Mouse (Mus musculus) limb, embryonic 13.5 days (tissue): ENCODE data around the gene Parvb. TPM values are rescaled to one million over a fixed set of nuclear protein-coding genes. Genes with fewer than 3 reads are reported as not detected.
"Not testable (repeated sequence)": the region's sequence is repeated elsewhere in the genome, so short reads cannot be mapped to it uniquely, and the experiment has no call there.

Source experiments
- ATAC-seq: fragments of 200-750 bp; cut with Nextera tagmentation; 2 replicates; pipeline ENCODE4 v1.8.0; 2017; ENCODE audit warnings: low read depth, moderate number of reproducible peaks, moderate TSS enrichment; ENCODE audit not compliant: low FRiP score
- H3K27ac ChIP-seq: fragments of 300-500 bp; sonication (generic); 2 replicates; pipeline ENCODE4 v1.5.1; 2015; ENCODE audit warnings: inconsistent platforms, mild to moderate bottlenecking, moderate library complexity
- H3K27me3 ChIP-seq: fragments of 300-500 bp; sonication (generic); 2 replicates; pipeline ENCODE4 v1.6.1; 2015; ENCODE audit warnings: mild to moderate bottlenecking, inconsistent platforms
- H3K36me3 ChIP-seq: fragments of 300-500 bp; sonication (generic); 2 replicates; pipeline ENCODE4 v1.6.1; 2015; ENCODE audit warnings: inconsistent platforms, mild to moderate bottlenecking, moderate library complexity
- H3K4me1 ChIP-seq: fragments of 300-500 bp; sonication (generic); 2 replicates; pipeline ENCODE4 v1.6.1; 2015; ENCODE audit warnings: inconsistent platforms
- H3K4me2 ChIP-seq: fragments of 300-500 bp; sonication (generic); replicated peaks from 2 replicates; pipeline ENCODE4 v1.6.1; 2015; ENCODE audit warnings: inconsistent platforms, mild to moderate bottlenecking, moderate library complexity
- H3K4me3 ChIP-seq: fragments of 300-500 bp; sonication (generic); 2 replicates; pipeline ENCODE4 v1.5.1; 2015; ENCODE audit warnings: moderate library complexity, mild to moderate bottlenecking, inconsistent platforms
- H3K9ac ChIP-seq: fragments of 300-500 bp; sonication (generic); 2 replicates; pipeline ENCODE4 v1.6.1; 2015; ENCODE audit warnings: mild to moderate bottlenecking, inconsistent platforms
- H3K9me3 ChIP-seq: fragments of 300-500 bp; sonication (generic); 2 replicates; pipeline ENCODE4 v1.6.1; 2016; ENCODE audit warnings: inconsistent platforms
- WGBS: fragments of 180-500 bp; shearing (Covaris S2); methylation state at CpG from one replicate; pipeline ENCODE4 v1.1.7; 2015; 5-methylcytosine and 5-hydroxymethylcytosine counted together
- polyA plus RNA-seq: library from polyadenylated mRNA; unstranded; fragments of >200 nt; fragmentation: Nextera tagmentation; extraction: Ambion mirVana; gene quantifications from 2 replicates; pipeline ENCODE4 v1.2.1, GENCODE M21; 2015

The Parvb gene
- polyA plus RNA-seq, 1 experiment from 2014 or later = 3.7 TPM

- WGBS = 80% methylated on average over 20 of the region's 20 CpGs
- Histone ChIP-seq H3K36me3 (no peaks in the 10 kb centered on the region), H3K4me3 (no peak overlapping the region), H3K9ac (no peak overlapping the region), H3K27me3 (no peaks in the 10 kb centered on the region), H3K4me2 (no peak overlapping the region), H3K9me3 (no peaks in the 10 kb centered on the region), H3K27ac (no peak overlapping the region), H3K4me1 (no peaks in the 10 kb centered on the region)
- no peak for ATAC-seq
Observed at GRCm38 (mm10) chr15:84282206-84283085, 50.6 kb downstream of the Parvb start.

GRCm38 (mm10) chr15:84284059-84284458, 52.2 kb downstream of the Parvb start:
- Histone ChIP-seq H3K27me3 (no peaks in the 10 kb centered on the region), H3K4me3 (no peak overlapping the region), H3K27ac (no peak overlapping the region), H3K36me3 (no peaks in the 10 kb centered on the region), H3K4me1 (no peaks in the 10 kb centered on the region), H3K9ac (no peak overlapping the region), H3K4me2 (no peak overlapping the region), H3K9me3 (no peaks in the 10 kb centered on the region)
- WGBS = 70% methylated on average over 5 of the region's 5 CpGs
- no peak for ATAC-seq

GRCm38 (mm10) chr15:84285453-84285852, 53.6 kb downstream of the Parvb start:
- Histone ChIP-seq H3K36me3 (no peaks in the 10 kb centered on the region), H3K9ac (no peak overlapping the region), H3K4me2 (no peak overlapping the region), H3K27ac (no peak overlapping the region), H3K27me3 (no peaks in the 10 kb centered on the region), H3K4me1 (no peaks in the 10 kb centered on the region), H3K4me3 (no peak overlapping the region), H3K9me3 (no peaks in the 10 kb centered on the region)
- 52% methylated on average over 7 of the region's 7 CpGs for WGBS
- ATAC-seq = no peak

GRCm38 (mm10) chr15:84288953-84289352, 57.1 kb downstream of the Parvb start:
- H3K27ac ChIP-seq, H3K9me3 ChIP-seq, H3K4me3 ChIP-seq, H3K27me3 ChIP-seq, H3K9ac ChIP-seq, H3K4me2 ChIP-seq, H3K36me3 ChIP-seq, H3K4me1 ChIP-seq, ATAC-seq: not testable (repeated sequence)
- WGBS = 95% methylated on average over 1 of the region's 1 CpGs

GRCm38 (mm10) chr15:84291097-84291496, 59.3 kb downstream of the Parvb start:
- Histone ChIP-seq H3K27ac (no peak overlapping the region), H3K27me3 (no peaks in the 10 kb centered on the region), H3K9ac (no peak overlapping the region), H3K4me1 (no peaks in the 10 kb centered on the region), H3K4me2 (no peak overlapping the region), H3K9me3 (no peaks in the 10 kb centered on the region), H3K36me3 (no peaks in the 10 kb centered on the region), H3K4me3 (no peak overlapping the region)
- ATAC-seq = no peak
- 87% methylated on average over 5 of the region's 5 CpGs for WGBS

GRCm38 (mm10) chr15:84293590-84293989, 61.7 kb downstream of the Parvb start:
- peaks cover 10% of the 10 kb centered on the region for H3K4me1 ChIP-seq
- 78% methylated on average over 12 of the region's 12 CpGs for WGBS
- no peaks in the 10 kb centered on the region for H3K9me3 ChIP-seq
- no peak overlapping the region for H3K4me2 ChIP-seq
- H3K27ac ChIP-seq = no peak overlapping the region
- no peak for ATAC-seq
- H3K36me3 ChIP-seq = no peaks in the 10 kb centered on the region
- no peak overlapping the region for H3K9ac ChIP-seq
- no peak overlapping the region for H3K4me3 ChIP-seq
- H3K27me3 ChIP-seq = peaks cover 8% of the 10 kb centered on the region

- H3K4me1 ChIP-seq = peaks cover 18% of the 10 kb centered on the region
- WGBS = 96% methylated on average over 8 of the region's 9 CpGs
- H3K36me3 ChIP-seq = no peaks in the 10 kb centered on the region
- no peak overlapping the region for H3K4me2 ChIP-seq
- H3K9ac ChIP-seq = no peak overlapping the region
- no peak overlapping the region for H3K4me3 ChIP-seq
- H3K27ac ChIP-seq = no peak overlapping the region
- H3K27me3 ChIP-seq = peaks cover 13% of the 10 kb centered on the region
- H3K9me3 ChIP-seq = no peaks in the 10 kb centered on the region
- no peak for ATAC-seq
Observed at GRCm38 (mm10) chr15:84294391-84294790, 62.5 kb downstream of the Parvb start.

- Histone ChIP-seq H3K9me3 (no peaks in the 10 kb centered on the region), H3K4me1 (peaks cover 26% of the 10 kb centered on the region), H3K27ac (no peak overlapping the region), H3K4me2 (no peak overlapping the region), H3K9ac (no peak overlapping the region), H3K27me3 (peaks cover 17% of the 10 kb centered on the region), H3K4me3 (no peak overlapping the region), H3K36me3 (no peaks in the 10 kb centered on the region)
- 85% methylated on average over 10 of the region's 10 CpGs for WGBS
- ATAC-seq = no peak
Observed at GRCm38 (mm10) chr15:84295225-84295624, 63.4 kb downstream of the Parvb start.

GRCm38 (mm10) chr15:84297454-84297853, 65.6 kb downstream of the Parvb start:
- Histone ChIP-seq H3K27ac (no peak overlapping the region), H3K4me2 (no peak overlapping the region), H3K9me3 (no peaks in the 10 kb centered on the region), H3K27me3 (peaks cover 20% of the 10 kb centered on the region), H3K9ac (no peak overlapping the region), H3K36me3 (no peaks in the 10 kb centered on the region), H3K4me1 (peaks cover 48% of the 10 kb centered on the region), H3K4me3 (no peak overlapping the region)
- 52% methylated on average over 8 of the region's 8 CpGs for WGBS
- no peak for ATAC-seq

GRCm38 (mm10) chr15:84298804-84299370, 67.0 kb downstream of the Parvb start:
- peaks cover 62% of the 10 kb centered on the region for H3K4me1 ChIP-seq
- H3K36me3 ChIP-seq = no peaks in the 10 kb centered on the region
- peaks cover 20% of the 10 kb centered on the region for H3K27me3 ChIP-seq
- whole genome bisulfite sequencing = 23% methylated on average over 13 of the region's 13 CpGs
- no peak overlapping the region for H3K27ac ChIP-seq
- H3K9me3 ChIP-seq = no peaks in the 10 kb centered on the region
- no peak for ATAC-seq
- no peak overlapping the region for H3K4me3 ChIP-seq
- H3K9ac ChIP-seq = 0 out of 2 replicates have a peak overlapping the region, but pooled peaks have one; percentile 0
- no peak overlapping the region for H3K4me2 ChIP-seq

- ATAC-seq = no peak
- Histone ChIP-seq H3K4me3 (no peak overlapping the region), H3K9ac (no peak overlapping the region), H3K36me3 (no peaks in the 10 kb centered on the region), H3K27ac (no peak overlapping the region), H3K9me3 (no peaks in the 10 kb centered on the region), H3K4me2 (no peak overlapping the region), H3K4me1 (peaks cover 67% of the 10 kb centered on the region), H3K27me3 (peaks cover 20% of the 10 kb centered on the region)
- 38% methylated on average over 9 of the region's 9 CpGs for WGBS
Observed at GRCm38 (mm10) chr15:84299662-84300333, 68.0 kb downstream of the Parvb start.

- H3K27me3 ChIP-seq = peaks cover 20% of the 10 kb centered on the region
- H3K4me2 ChIP-seq = no peak overlapping the region
- no peak overlapping the region for H3K4me3 ChIP-seq
- peaks cover 67% of the 10 kb centered on the region for H3K4me1 ChIP-seq
- no peaks in the 10 kb centered on the region for H3K36me3 ChIP-seq
- no peaks in the 10 kb centered on the region for H3K9me3 ChIP-seq
- 58% methylated on average over 2 of the region's 2 CpGs for WGBS
- no peak for ATAC-seq
- no peak overlapping the region for H3K9ac ChIP-seq
- H3K27ac ChIP-seq = peak overlapping the region; percentile 39; the same call in 1 of the 2 replicates
Observed at GRCm38 (mm10) chr15:84300591-84300990, 68.7 kb downstream of the Parvb start.
